Mouse (Mus musculus): ENCODE results near the gene Slc1a2.

The Slc1a2 gene

GRCm38 (mm10) chr2:102822036-102822435 lies 163.6 kb downstream of the Slc1a2 start:
- 57% methylated on average over 6 of the region's 6 CpGs for WGBS

- WGBS: 96% methylated on average over 9 of the region's 9 CpGs
These were observed 167.6 kb downstream of the Slc1a2 start for GRCm38 (mm10) chr2:102825961-102826633.

- 90% methylated on average over 1 of the region's 1 CpGs for WGBS
These were observed 169.4 kb downstream of the Slc1a2 start for GRCm38 (mm10) chr2:102827841-102828240.

- 90% methylated on average over 7 of the region's 7 CpGs for WGBS
These were observed 169.9 kb downstream of the Slc1a2 start for GRCm38 (mm10) chr2:102828381-102828780.

GRCm38 (mm10) chr2:102829201-102829600 lies 170.7 kb downstream of the Slc1a2 start:
- 93% methylated on average over 3 of the region's 3 CpGs for WGBS

GRCm38 (mm10) chr2:102838179-102838578 lies 179.7 kb downstream of the Slc1a2 start:
- 68% methylated on average over 7 of the region's 7 CpGs for whole genome bisulfite sequencing
